Mouse (Mus musculus) spleen, adult 2 months (tissue): ENCODE results near the gene Mak. TPM values are rescaled to one million over a fixed set of nuclear protein-coding genes. Genes with fewer than 3 reads are reported as not detected.

Experiments
- DNase-seq, 2 experiments: peaks; one replicate each; pipeline versions ENCODE4 v3.0.0 to v3.0.0-alpha.2; 2012 to 2021; ENCODE audit warnings: low spot score in 2 of 2, low read depth in 1 of 2
- H3K27ac ChIP-seq: fragments of 200-500 bp; 2 replicates; pipeline ENCODE4 v1.5.1; 2012; ENCODE audit warnings: low read length, inconsistent platforms; ENCODE audit not compliant: insufficient read depth
- H3K27me3 ChIP-seq: fragments of 200-500 bp; 2 replicates; pipeline ENCODE4 v1.6.1; 2012; ENCODE audit warnings: mild to moderate bottlenecking, moderate library complexity, low read length, inconsistent platforms; ENCODE audit not compliant: control insufficient read depth, insufficient read depth
- H3K36me3 ChIP-seq: fragments of 200-500 bp; 2 replicates; pipeline ENCODE4 v1.6.1; 2012; ENCODE audit warnings: mild to moderate bottlenecking, low read length, inconsistent platforms; ENCODE audit not compliant: control insufficient read depth, insufficient read depth
- H3K4me1 ChIP-seq: fragments of 200-500 bp; 2 replicates; pipeline ENCODE4 v1.6.1; 2011; ENCODE audit warnings: inconsistent platforms; ENCODE audit not compliant: control insufficient read depth, insufficient read depth, insufficient read length
- H3K4me3 ChIP-seq: fragments of 200-500 bp; 2 replicates; pipeline ENCODE4 v1.5.1; 2011; ENCODE audit warnings: mild to moderate bottlenecking, inconsistent platforms; ENCODE audit not compliant: insufficient read depth, insufficient read length; ENCODE audit errors: extremely low read depth
- CTCF ChIP-seq: fragments of 200-500 bp; IDR thresholded peaks from 2 replicates; pipeline ENCODE4 v1.5.1; 2011; ENCODE audit warnings: mild to moderate bottlenecking, inconsistent platforms; ENCODE audit not compliant: insufficient read depth, insufficient read length, insufficient replicate concordance; ENCODE audit errors: extremely low read depth
- POLR2A ChIP-seq: fragments of 200-500 bp; IDR thresholded peaks from 2 replicates; pipeline ENCODE4 v1.6.1; 2011; ENCODE audit warnings: low read depth, low read length, inconsistent platforms
- WGBS: fragments of 180-500 bp; shearing (Covaris S2); methylation state at CpG from one replicate; pipeline ENCODE4 v1.1.7; 2018; 5-methylcytosine and 5-hydroxymethylcytosine counted together
- polyA plus RNA-seq: library from polyadenylated mRNA; depleted of rRNA; stranded (reverse); fragments of >200 nt; gene quantifications from 2 replicates; pipeline ENCODE4 v1.2.3, GENCODE M21; 2012

Gene Mak
- polyA plus RNA-seq, 1 experiment, result not detected

GRCm38 (mm10) chr13:41030098-41030497 is 49.4 kb downstream of the Mak start:
- Histone ChIP-seq H3K36me3 (no peaks in the 10 kb centered on the region), H3K4me1 (no peaks in the 10 kb centered on the region), H3K27me3 (no peaks in the 10 kb centered on the region), H3K27ac (no peak overlapping the region), H3K4me3 (no peak overlapping the region)
- WGBS, result 73% methylated on average over 5 of the region's 5 CpGs
- DNase-seq, result no peak
- no peak for TF ChIP-seq CTCF
- no peak for TF ChIP-seq POLR2A

GRCm38 (mm10) chr13:41022099-41022498 is 57.4 kb downstream of the Mak start:
- TF ChIP-seq POLR2A (no peak), CTCF (no peak)
- peaks cover 15% of the 10 kb centered on the region for H3K36me3 ChIP-seq
- 93% methylated on average over 13 of the region's 13 CpGs for WGBS

GRCm38 (mm10) chr13:41021607-41022006 is 57.9 kb downstream of the Mak start:
- Histone ChIP-seq H3K27me3 (no peaks in the 10 kb centered on the region), H3K4me3 (no peak overlapping the region), H3K27ac (no peak overlapping the region), H3K4me1 (peaks cover 7% of the 10 kb centered on the region; the same call in 1 of the 2 replicates), H3K36me3 (peaks cover 15% of the 10 kb centered on the region)
- TF ChIP-seq CTCF (no peak), POLR2A (no peak)
- DNase-seq, result no peak
- WGBS, result 94% methylated on average over 6 of the region's 6 CpGs

More at GRCm38 (mm10) chr13:41022099-41022498, 57.4 kb downstream of the Mak start:
- Histone ChIP-seq H3K27me3 (no peaks in the 10 kb centered on the region), H3K27ac (no peak overlapping the region), H3K4me3 (no peak overlapping the region), H3K4me1 (peaks cover 3% of the 10 kb centered on the region; the same call in 1 of the 2 replicates)
- no peak for DNase-seq

- DNase-seq, result no peak
- Histone ChIP-seq H3K4me3 (no peak overlapping the region), H3K27ac (no peak overlapping the region), H3K36me3 (peaks cover 15% of the 10 kb centered on the region), H3K4me1 (peaks cover 7% of the 10 kb centered on the region; the same call in 1 of the 2 replicates), H3K27me3 (no peaks in the 10 kb centered on the region)
- TF ChIP-seq CTCF (no peak), POLR2A (no peak)
- 81% methylated on average over 7 of the region's 7 CpGs for WGBS
Measured at GRCm38 (mm10) chr13:41020494-41020893, 59.0 kb downstream of the Mak start.

- no peak for DNase-seq
- WGBS, result 83% methylated on average over 13 of the region's 13 CpGs
- Histone ChIP-seq H3K36me3 (peaks cover 15% of the 10 kb centered on the region), H3K4me1 (peaks cover 7% of the 10 kb centered on the region; the same call in 1 of the 2 replicates), H3K4me3 (no peak overlapping the region), H3K27ac (peak overlapping the region; percentile 6; the same call in 1 of the 2 replicates), H3K27me3 (no peaks in the 10 kb centered on the region)
- TF ChIP-seq POLR2A (no peak), CTCF (no peak)
Measured at GRCm38 (mm10) chr13:41018756-41019591, 60.5 kb downstream of the Mak start.

- H3K36me3 ChIP-seq, result peaks cover 14% of the 10 kb centered on the region
Measured at GRCm38 (mm10) chr13:41018236-41018635, 61.3 kb downstream of the Mak start.

More at GRCm38 (mm10) chr13:41018236-41018635, 61.3 kb downstream of the Mak start:
- Histone ChIP-seq H3K4me3 (no peak overlapping the region), H3K27me3 (no peaks in the 10 kb centered on the region), H3K4me1 (peaks cover 7% of the 10 kb centered on the region; the same call in 1 of the 2 replicates), H3K27ac (peak overlapping the region; percentile 24; the same call in 1 of the 2 replicates)
- WGBS, result 94% methylated on average over 9 of the region's 9 CpGs
- no peak for DNase-seq
- no peak for TF ChIP-seq CTCF
- TF ChIP-seq POLR2A, result no peak
